Mouse (Mus musculus): ENCODE data around the gene Dgkz. TPM values are rescaled to one million over a fixed set of nuclear protein-coding genes. Genes with fewer than 3 reads are reported as not detected.

Dgkz gene
- polyA plus RNA-seq, 1 experiment from 2014 or later = 46.4 TPM

GRCm38 (mm10) chr2:91903171-91903925 lies 72.3 kb downstream of the Dgkz start:
- 0 out of 2 replicates have a peak, but pooled peaks cover 5% of the 10 kb centered on the region for H3K36me3 ChIP-seq (ENCODE audit: control insufficient read depth, insufficient read depth, low read length)
- 92% methylated on average over 3 of the region's 3 CpGs for WGBS
- H3K27ac ChIP-seq (ENCODE audit: low read length) = no peak overlapping the region
- H3K4me1 ChIP-seq (ENCODE audit: control insufficient read depth, insufficient read depth, low read length) = peaks cover 4% of the 10 kb centered on the region; the same call in 1 of the 2 replicates
- no peak for ATAC-seq
- no peak overlapping the region for H3K9ac ChIP-seq (ENCODE audit: low read depth, low read length)
- H3K4me3 ChIP-seq (ENCODE audit: low read length) = no peak overlapping the region
- no peaks in the 10 kb centered on the region for H3K9me3 ChIP-seq (ENCODE audit: control insufficient read depth, low read length)
- no peaks in the 10 kb centered on the region for H3K27me3 ChIP-seq (replicated peaks; ENCODE audit: control insufficient read depth, insufficient read depth, low read length)
- no peak overlapping the region for H3K4me2 ChIP-seq (ENCODE audit: low read depth, low read length)

- Histone ChIP-seq H3K36me3 (ENCODE audit: control insufficient read depth, insufficient read depth, low read length) (0 out of 2 replicates have a peak, but pooled peaks cover 5% of the 10 kb centered on the region), H3K27me3 (replicated peaks; ENCODE audit: control insufficient read depth, insufficient read depth, low read length) (no peaks in the 10 kb centered on the region), H3K4me2 (ENCODE audit: low read depth, low read length) (no peak overlapping the region), H3K9me3 (ENCODE audit: control insufficient read depth, low read length) (no peaks in the 10 kb centered on the region), H3K4me1 (ENCODE audit: control insufficient read depth, insufficient read depth, low read length) (peaks cover 4% of the 10 kb centered on the region), H3K27ac (ENCODE audit: low read length) (no peak overlapping the region), H3K9ac (ENCODE audit: low read depth, low read length) (no peak overlapping the region), H3K4me3 (ENCODE audit: low read length) (no peak overlapping the region)
- no peak for ATAC-seq
- WGBS = 64% methylated on average over 5 of the region's 5 CpGs
Measured at GRCm38 (mm10) chr2:91902336-91902735, 73.3 kb downstream of the Dgkz start.

GRCm38 (mm10) chr2:91900431-91900830 lies 75.2 kb downstream of the Dgkz start:
- Histone ChIP-seq H3K9me3 (ENCODE audit: control insufficient read depth, low read length) (no peaks in the 10 kb centered on the region), H3K27ac (ENCODE audit: low read length) (no peak overlapping the region), H3K4me3 (ENCODE audit: low read length) (no peak overlapping the region), H3K4me2 (ENCODE audit: low read depth, low read length) (no peak overlapping the region), H3K27me3 (replicated peaks; ENCODE audit: control insufficient read depth, insufficient read depth, low read length) (no peaks in the 10 kb centered on the region), H3K4me1 (ENCODE audit: control insufficient read depth, insufficient read depth, low read length) (peaks cover 4% of the 10 kb centered on the region), H3K9ac (ENCODE audit: low read depth, low read length) (no peak overlapping the region), H3K36me3 (ENCODE audit: control insufficient read depth, insufficient read depth, low read length) (no peaks in the 10 kb centered on the region)
- no peak for ATAC-seq
- WGBS = 93% methylated on average over 8 of the region's 8 CpGs

GRCm38 (mm10) chr2:91899141-91899540 lies 76.5 kb downstream of the Dgkz start:
- no peak overlapping the region for H3K4me3 ChIP-seq (ENCODE audit: low read length)

GRCm38 (mm10) chr2:91897968-91898367 lies 77.7 kb downstream of the Dgkz start:
- ATAC-seq = peak; percentile 78

More at GRCm38 (mm10) chr2:91899141-91899540, 76.5 kb downstream of the Dgkz start:
- H3K27ac ChIP-seq (ENCODE audit: low read length) = no peak overlapping the region
- H3K4me1 ChIP-seq (ENCODE audit: control insufficient read depth, insufficient read depth, low read length) = peaks cover 4% of the 10 kb centered on the region
- no peaks in the 10 kb centered on the region for H3K36me3 ChIP-seq (ENCODE audit: control insufficient read depth, insufficient read depth, low read length)
- H3K9ac ChIP-seq (ENCODE audit: low read depth, low read length) = no peak overlapping the region
- WGBS = 87% methylated on average over 3 of the region's 3 CpGs
- H3K9me3 ChIP-seq (ENCODE audit: control insufficient read depth, low read length) = no peaks in the 10 kb centered on the region
- no peak for ATAC-seq
- no peaks in the 10 kb centered on the region for H3K27me3 ChIP-seq (replicated peaks; ENCODE audit: control insufficient read depth, insufficient read depth, low read length)
- no peak overlapping the region for H3K4me2 ChIP-seq (ENCODE audit: low read depth, low read length)

GRCm38 (mm10) chr2:91895401-91895800 lies 80.3 kb downstream of the Dgkz start:
- WGBS = 80% methylated on average over 3 of the region's 3 CpGs
- Histone ChIP-seq H3K27me3 (replicated peaks; ENCODE audit: control insufficient read depth, insufficient read depth, low read length) (no peaks in the 10 kb centered on the region), H3K9ac (ENCODE audit: low read depth, low read length) (no peak overlapping the region), H3K4me2 (ENCODE audit: low read depth, low read length) (no peak overlapping the region), H3K9me3 (ENCODE audit: control insufficient read depth, low read length) (no peaks in the 10 kb centered on the region), H3K4me1 (ENCODE audit: control insufficient read depth, insufficient read depth, low read length) (no peaks in the 10 kb centered on the region; the same call in 1 of the 2 replicates), H3K27ac (ENCODE audit: low read length) (no peak overlapping the region), H3K36me3 (ENCODE audit: control insufficient read depth, insufficient read depth, low read length) (0 out of 2 replicates have a peak, but pooled peaks cover 2% of the 10 kb centered on the region), H3K4me3 (ENCODE audit: low read length) (no peak overlapping the region)
- ATAC-seq = no peak

More at GRCm38 (mm10) chr2:91897968-91898367, 77.7 kb downstream of the Dgkz start:
- Histone ChIP-seq H3K27me3 (replicated peaks; ENCODE audit: control insufficient read depth, insufficient read depth, low read length) (no peaks in the 10 kb centered on the region), H3K9me3 (ENCODE audit: control insufficient read depth, low read length) (no peaks in the 10 kb centered on the region), H3K27ac (ENCODE audit: low read length) (no peak overlapping the region), H3K36me3 (ENCODE audit: control insufficient read depth, insufficient read depth, low read length) (no peaks in the 10 kb centered on the region), H3K4me1 (ENCODE audit: control insufficient read depth, insufficient read depth, low read length) (peaks cover 4% of the 10 kb centered on the region), H3K4me2 (ENCODE audit: low read depth, low read length) (no peak overlapping the region), H3K4me3 (ENCODE audit: low read length) (no peak overlapping the region), H3K9ac (ENCODE audit: low read depth, low read length) (no peak overlapping the region)

GRCm38 (mm10) chr2:91894716-91895115 lies 80.9 kb downstream of the Dgkz start:
- no peak overlapping the region for H3K27ac ChIP-seq (ENCODE audit: low read length)
- no peak overlapping the region for H3K4me3 ChIP-seq (ENCODE audit: low read length)
- no peak overlapping the region for H3K4me2 ChIP-seq (ENCODE audit: low read depth, low read length)
- no peak for ATAC-seq
- H3K9me3 ChIP-seq (ENCODE audit: control insufficient read depth, low read length) = no peaks in the 10 kb centered on the region
- WGBS = 89% methylated on average over 3 of the region's 3 CpGs
- H3K27me3 ChIP-seq (replicated peaks; ENCODE audit: control insufficient read depth, insufficient read depth, low read length) = no peaks in the 10 kb centered on the region
- H3K36me3 ChIP-seq (ENCODE audit: control insufficient read depth, insufficient read depth, low read length) = 0 out of 2 replicates have a peak, but pooled peaks cover 2% of the 10 kb centered on the region
- H3K9ac ChIP-seq (ENCODE audit: low read depth, low read length) = no peak overlapping the region
- H3K4me1 ChIP-seq (ENCODE audit: control insufficient read depth, insufficient read depth, low read length) = no peaks in the 10 kb centered on the region; the same call in 1 of the 2 replicates

GRCm38 (mm10) chr2:91884616-91885015 lies 91.0 kb downstream of the Dgkz start:
- no peak overlapping the region for H3K9ac ChIP-seq (ENCODE audit: low read depth, low read length)
- no peak overlapping the region for H3K27ac ChIP-seq (ENCODE audit: low read length)
- H3K9me3 ChIP-seq (ENCODE audit: control insufficient read depth, low read length) = no peaks in the 10 kb centered on the region
- ATAC-seq = no peak
- H3K27me3 ChIP-seq (replicated peaks; ENCODE audit: control insufficient read depth, insufficient read depth, low read length) = no peaks in the 10 kb centered on the region
- H3K4me2 ChIP-seq (ENCODE audit: low read depth, low read length) = no peak overlapping the region
- WGBS = 76% methylated on average over 4 of the region's 4 CpGs
- H3K4me3 ChIP-seq (ENCODE audit: low read length) = no peak overlapping the region
- no peaks in the 10 kb centered on the region for H3K4me1 ChIP-seq (ENCODE audit: control insufficient read depth, insufficient read depth, low read length)
- H3K36me3 ChIP-seq (ENCODE audit: control insufficient read depth, insufficient read depth, low read length) = no peaks in the 10 kb centered on the region

GRCm38 (mm10) chr2:91883961-91884360 lies 91.7 kb downstream of the Dgkz start:
- Histone ChIP-seq H3K27ac (ENCODE audit: low read length) (no peak overlapping the region), H3K4me3 (ENCODE audit: low read length) (no peak overlapping the region), H3K4me2 (ENCODE audit: low read depth, low read length) (no peak overlapping the region), H3K9ac (ENCODE audit: low read depth, low read length) (no peak overlapping the region), H3K9me3 (ENCODE audit: control insufficient read depth, low read length) (no peaks in the 10 kb centered on the region), H3K27me3 (replicated peaks; ENCODE audit: control insufficient read depth, insufficient read depth, low read length) (no peaks in the 10 kb centered on the region), H3K36me3 (ENCODE audit: control insufficient read depth, insufficient read depth, low read length) (no peaks in the 10 kb centered on the region), H3K4me1 (ENCODE audit: control insufficient read depth, insufficient read depth, low read length) (no peaks in the 10 kb centered on the region)
- no peak for ATAC-seq
- 68% methylated on average over 4 of the region's 4 CpGs for WGBS

All from intestine, embryonic 16.5 days (tissue).